Mouse (Mus musculus) bone marrow, adult 2 months (tissue): ENCODE data around the gene BC100530.

Experiments used
- CTCF ChIP-seq: fragments of 200-500 bp; IDR thresholded peaks from 2 replicates; pipeline ENCODE4 v1.5.1; 2011; ENCODE audit warnings: low read length, control low read depth; ENCODE audit not compliant: control insufficient read depth, insufficient read depth
- POLR2A ChIP-seq: fragments of 200-500 bp; IDR thresholded peaks from 2 replicates; pipeline ENCODE4 v1.6.1; 2011; ENCODE audit warnings: low read depth, mild to moderate bottlenecking, control low read depth, low read length, borderline replicate concordance; ENCODE audit not compliant: control insufficient read depth

DNA sequence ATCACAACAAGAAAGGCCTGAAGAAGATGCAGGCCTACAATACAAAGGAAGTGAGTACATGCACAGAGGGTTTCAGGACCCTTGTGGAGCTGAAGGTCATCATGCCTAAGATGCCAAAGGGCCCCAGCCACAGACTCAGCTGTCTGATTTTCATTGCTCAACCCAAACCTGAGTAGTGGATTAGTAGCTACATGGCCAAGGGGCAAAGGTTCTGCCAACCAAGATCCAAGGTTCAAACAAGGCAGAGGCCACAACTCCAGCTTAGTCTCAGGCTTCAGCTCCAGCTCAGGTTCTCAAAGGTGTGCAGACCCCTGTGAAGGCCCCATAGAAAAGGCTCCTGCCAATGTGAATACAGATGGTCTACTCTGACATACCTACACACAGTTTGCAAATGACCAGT is 48.3 kb downstream of the BC100530 start:
- no peak for TF ChIP-seq CTCF
- TF ChIP-seq POLR2A: no peak
